Mouse (Mus musculus) right cerebral cortex, postnatal 14 days (tissue): ENCODE measurements around the gene Gucy1b1.
A peak's percentile ranks its signal among the peaks of the same experiment; 100 is the strongest.

Experiments
- DNase-seq: peaks from one replicate; pipeline ENCODE4 v3.0.0; 2022

Gucy1b1 gene

DNA sequence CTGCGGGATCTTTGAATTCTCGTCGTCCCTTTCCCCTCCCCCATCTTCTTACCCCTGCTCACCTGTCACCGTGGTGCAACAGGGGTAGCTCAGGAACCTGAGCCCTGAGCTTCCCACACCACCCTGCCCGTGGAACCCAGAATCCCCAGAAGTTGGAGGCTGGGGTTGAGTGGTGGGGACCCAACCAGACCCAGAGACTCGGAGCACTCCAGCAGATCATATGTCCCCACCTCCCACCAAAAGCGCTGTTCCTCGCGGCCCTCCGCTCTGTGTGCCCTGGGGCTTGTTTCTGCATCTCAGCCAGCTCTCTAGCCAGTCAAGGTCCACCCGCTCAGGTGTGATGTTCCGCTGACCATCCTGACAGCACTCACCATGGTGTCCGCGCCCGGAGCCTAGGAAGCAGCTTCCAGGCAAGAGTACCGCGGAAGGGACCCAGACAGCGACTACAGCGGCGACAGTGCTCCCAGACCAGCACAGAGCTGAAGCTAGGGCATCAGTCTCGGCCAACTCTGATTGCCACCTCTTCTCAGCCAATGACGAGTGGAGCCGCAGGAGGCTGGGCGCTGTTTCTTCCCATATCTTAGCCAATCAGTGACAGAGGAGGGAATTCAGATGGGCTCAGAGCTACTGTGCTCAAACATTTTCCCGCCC lies at the start of gene Gucy1b1:
Gene Gucy1b1 (minus strand): TSS at position 489 of the 651 bp plus-strand sequence.
- peak; percentile 77 for DNase-seq

DNA sequence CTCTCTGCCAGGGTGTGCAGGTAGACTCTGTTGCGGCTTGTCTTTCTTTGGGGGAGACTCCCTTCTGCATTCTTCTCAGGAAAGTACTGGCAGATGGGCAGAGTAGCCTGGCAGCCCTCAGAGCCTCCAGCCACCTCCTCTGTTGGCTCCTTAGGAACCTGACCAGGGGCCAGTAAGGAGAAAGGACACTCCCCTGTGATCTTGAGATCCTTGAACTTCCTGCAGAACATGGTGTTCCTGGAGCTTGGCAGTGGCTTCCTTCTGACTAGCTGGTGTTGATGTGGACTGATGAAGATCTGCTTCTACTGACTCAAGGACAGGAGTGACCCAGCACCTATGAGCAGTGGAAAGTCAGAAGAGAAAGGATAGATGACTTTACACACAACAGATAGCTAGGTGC lies 44.4 kb upstream of the Gucy1b1 start:
- no peak for DNase-seq

DNA sequence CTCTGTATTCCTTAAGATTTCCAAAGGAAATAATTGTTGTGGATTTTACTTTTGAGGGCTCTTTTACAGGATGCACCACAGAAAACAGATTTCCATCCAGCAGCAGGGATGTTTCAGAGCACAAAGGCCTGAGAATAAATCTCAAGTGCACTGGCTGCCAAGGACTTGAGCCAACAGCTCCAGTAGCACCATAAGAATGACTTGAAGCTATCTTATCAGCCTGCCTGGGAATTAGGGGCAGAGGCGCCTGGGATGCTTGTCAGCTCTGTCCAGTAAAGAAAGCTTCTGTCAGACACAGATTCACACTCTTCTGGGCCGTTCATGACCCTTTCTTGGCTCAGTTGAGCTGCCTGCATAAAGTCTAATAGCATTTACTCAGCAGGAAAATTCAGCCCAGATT lies 38.0 kb upstream of the Gucy1b1 start:
- no peak for DNase-seq

DNA sequence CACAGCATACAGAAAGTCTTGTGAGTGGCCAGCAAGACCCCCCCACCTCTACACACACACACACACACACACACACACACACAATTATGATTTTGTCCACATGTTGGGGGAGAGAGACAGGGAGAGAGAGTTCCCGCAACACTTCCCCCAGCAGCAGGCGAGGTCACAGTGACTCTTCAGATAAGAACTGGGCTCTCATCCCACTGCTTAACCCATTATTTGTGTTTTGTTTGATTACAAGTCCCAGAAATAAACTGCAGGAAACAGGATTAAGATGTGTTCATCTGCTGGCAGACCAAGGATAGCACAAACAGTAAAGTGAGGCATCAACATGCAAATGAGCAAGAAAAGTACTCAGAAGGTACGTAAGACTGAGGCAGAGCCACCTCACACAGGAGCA lies 37.5 kb upstream of the Gucy1b1 start:
- DNase-seq: no peak

DNA sequence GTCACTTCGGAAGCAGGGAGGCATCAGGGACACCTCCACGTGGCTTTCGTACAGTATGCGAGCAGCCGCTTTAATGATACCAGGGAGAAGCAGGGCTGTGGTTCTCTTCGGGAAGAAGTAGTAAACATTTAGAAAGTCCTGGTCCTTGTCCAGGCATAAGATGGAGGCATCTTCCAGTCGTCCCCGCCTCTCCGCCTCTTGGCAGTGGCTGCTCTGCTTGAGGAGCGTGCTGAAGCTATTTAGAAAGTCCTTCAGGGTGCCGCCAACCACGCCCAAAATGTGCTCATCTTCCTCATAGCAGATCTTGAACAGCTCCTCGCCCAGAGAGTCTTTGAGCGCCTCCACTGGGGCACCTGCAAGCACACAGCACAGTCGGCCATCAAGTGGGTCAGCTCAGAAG lies 34.5 kb upstream of the Gucy1b1 start:
- peak; percentile 7 for DNase-seq

DNA sequence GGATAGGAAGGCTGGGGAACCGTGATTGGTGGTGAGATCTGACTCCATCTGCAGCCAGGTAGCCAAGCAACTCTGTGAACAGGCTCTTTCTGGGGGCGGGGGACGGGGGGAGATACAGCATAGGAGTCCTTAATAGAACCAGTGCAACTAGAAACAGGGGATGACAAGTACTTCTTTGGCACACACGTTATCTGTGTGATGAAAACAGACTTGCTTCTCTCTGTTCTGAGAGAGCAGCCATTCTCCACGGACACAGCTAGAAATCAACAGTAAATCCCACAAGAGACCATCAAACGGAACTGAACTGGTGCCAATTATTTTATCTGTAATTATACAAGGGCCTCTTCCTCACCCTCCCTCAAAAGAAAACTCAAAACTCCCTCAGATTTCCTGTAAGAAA lies 29.7 kb upstream of the Gucy1b1 start:
- no peak for DNase-seq

DNA sequence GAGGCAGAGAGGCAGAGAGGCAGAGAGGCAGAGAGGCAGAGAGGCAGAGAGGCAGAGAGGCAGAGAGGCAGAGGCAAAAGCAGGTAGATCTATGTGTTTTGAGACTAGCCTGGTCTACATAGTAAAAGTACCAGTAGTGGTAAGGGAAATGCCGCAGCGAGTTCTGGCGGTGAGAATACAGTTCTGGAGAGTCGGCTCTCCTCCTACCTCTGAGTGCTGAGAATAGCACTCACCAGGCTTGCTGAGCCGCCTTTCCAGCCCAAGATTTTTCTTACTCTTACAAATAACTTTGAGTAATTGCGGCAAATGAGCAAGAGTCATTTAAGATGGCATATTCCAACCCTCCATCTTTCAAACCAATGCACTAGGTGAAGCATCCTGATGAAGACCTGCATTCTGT lies 24.6 kb upstream of the Gucy1b1 start:
- no peak for DNase-seq

DNA sequence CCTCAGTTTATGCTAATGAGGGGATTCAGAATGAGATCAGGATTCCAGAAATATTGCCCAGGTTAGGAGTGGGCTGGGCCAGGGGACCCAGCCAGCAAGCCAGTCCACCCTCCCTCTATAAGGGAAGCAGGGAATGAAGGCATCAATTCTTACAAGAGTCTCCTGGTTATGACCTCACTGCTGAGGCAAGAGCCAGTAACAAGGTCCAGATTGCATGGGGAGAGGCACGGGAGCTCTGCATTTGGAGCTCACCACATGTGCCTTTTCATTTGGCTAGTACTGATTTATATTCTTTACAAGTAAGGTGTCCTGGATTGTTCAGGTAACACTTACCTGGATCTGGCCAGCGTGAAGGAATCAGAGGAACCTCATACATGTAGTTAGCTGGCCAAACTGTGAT lies 22.3 kb upstream of the Gucy1b1 start:
- DNase-seq: no peak

DNA sequence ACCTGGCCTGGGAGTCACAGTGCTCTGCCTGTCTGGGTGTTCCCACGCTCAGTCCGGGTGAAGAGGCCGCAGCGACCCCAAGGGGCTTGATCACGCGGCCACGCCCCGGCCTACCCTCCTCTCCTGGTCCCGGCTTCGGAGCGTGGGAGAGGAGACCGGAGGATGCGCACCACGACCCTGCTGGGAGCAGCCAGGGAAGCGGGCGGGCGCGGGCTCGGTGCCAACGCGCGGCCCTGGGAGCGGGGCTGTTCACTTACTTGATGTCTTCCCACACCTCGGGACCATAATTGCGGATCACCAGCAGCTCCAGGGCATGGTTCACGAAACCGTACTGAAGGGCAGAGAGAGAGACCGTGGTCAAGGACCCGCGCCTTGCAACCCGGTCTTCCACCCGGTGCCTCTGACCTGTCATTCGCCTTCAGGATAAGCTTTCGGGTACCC lies 728 bp downstream of the Gucy1b1 start:
- DNase-seq: peak; percentile 80

DNA sequence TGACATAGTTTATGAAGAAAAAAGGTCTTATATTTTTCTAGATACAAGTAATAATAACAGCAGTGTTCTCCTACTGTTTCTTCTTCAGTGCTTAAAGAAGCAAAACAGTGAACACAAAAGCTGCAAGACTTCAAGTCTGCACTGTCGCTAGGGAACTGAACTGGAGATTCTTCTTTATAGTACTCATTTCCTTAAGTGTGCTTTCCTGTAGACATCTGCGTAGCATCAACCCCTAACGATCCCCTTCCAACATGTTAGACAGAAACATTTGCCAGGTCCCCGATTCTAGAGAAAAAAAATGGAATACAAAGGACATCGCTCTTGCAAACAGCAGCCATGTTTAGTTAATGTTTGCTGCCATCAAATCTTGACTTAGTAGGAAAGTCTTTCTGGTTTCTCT lies 6.7 kb downstream of the Gucy1b1 start:
- DNase-seq: no peak

DNA sequence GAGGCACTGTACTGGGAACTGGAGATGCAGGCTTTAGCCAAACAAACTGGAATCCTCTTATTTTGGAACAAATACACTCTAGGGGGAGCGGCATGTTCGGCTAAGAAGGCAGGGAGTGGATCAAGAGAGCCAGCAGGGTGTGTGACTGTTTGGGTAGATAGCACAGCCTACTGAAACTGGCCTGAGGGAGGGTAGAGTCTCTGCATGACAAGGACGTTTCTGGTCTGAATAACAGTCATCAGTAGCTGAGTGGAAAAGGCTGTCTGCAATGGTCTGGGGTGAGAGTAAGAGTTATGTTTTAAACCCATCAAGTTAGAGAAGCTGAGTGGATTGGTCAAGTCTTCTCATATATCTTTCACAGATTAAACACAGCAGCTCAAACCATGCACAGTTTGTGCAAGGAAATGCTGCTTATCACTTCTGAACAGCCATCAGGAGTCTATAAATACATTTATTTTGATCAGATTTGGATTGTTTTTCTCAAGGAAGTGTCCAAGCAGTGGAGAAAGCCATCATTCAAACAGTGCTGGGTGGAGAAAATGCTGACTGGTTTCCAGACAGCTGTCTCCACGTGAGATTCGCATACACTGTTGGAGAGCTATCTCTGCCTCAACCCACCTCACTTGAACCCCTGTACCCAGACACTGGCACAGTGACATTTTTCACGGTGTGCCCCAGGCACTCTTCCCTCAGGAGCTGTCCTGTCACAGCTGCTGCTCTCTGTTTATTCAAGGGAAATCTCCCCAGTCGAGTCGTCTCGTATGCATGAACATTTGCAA lies 12.9 kb downstream of the Gucy1b1 start:
- DNase-seq: no peak

DNA sequence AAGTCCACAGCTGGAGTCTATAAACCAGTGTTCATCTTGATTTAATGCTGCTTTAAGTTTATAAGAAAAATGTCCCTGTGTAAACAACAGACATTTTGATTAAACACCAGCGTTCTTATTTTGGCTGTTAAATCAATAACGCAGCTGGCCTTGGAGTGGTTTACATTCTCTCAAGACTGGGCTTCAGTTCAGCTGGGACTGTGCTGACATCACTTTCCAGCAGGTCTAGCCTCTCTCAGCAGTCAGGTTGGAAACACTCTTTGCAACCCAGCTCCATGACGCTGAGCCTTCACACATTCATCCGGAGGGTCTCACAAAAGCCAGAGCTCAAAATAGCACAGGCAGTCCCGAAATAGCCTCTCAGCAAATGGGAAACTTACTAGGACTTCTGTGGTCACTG lies 17.3 kb downstream of the Gucy1b1 start:
- DNase-seq: no peak

DNA sequence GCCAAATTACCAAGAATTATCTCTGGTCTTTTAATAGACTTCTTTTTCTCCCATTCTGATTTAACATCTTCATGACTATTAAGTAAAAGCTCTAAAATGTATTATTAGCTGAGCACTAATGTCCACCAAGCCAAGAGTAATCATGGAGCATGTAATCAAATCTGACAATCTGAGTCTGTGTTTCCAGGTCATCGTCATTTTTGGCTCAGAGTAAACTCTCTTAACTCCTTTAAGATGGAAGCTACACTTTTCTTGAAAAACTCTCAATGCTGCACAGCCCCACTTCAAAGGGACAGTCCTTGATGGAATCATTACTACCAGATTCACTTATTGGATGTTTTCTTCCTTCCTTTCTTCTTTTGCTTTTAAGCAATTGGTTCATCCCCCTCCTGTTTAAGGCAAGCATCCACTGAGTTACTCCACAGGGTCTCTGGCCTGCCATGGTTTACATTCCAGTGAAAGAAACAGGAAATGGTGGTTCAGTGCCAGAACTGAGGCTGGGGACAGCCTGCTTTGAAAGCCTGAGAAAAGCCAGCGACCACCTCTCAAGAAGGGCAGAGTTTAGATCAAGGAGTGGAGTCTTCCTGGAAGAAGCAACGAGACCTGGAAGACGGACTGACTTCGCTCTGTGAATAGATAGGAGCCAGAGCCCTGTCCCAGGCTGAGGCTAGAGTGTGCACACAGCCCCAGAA lies 20.1 kb downstream of the Gucy1b1 start:
- no peak for DNase-seq

DNA sequence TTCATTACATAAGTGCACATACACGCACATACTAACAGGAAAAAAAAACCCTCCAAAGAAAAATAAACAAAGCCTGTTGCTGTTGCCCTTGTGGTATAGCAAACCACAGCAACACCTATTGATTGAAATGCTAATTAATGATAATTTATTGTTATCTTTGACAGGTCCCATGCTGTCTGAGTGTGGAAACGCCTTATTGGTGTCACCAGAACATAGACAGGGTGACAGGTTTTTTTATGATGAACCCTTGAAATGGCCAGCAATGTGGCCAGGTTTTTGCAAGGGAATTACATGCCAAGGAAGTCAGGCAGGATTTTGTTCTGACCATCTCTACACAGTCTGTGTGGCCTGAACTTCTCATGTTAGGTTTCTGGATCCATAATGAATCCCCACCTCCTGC lies 22.5 kb downstream of the Gucy1b1 start:
- DNase-seq: no peak

DNA sequence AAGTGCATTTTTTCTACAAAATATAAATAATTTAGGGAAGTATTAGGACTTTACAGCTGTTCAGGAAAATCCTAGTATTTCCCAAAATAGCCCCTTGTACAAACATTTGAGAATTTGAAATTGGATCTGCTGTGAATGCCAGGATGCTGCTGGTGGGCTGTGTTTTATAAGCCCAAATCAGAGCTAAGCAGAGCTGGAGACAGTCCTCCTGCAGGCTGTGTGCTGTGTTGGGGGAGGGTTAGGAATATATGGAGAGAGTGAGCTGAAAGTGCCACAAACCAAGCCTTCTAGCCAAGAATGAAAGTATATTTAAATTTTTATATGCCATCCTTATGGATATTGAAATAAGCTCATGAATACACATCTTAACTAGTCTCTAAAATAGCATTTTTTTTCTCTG lies 23.0 kb downstream of the Gucy1b1 start:
- no peak for DNase-seq

DNA sequence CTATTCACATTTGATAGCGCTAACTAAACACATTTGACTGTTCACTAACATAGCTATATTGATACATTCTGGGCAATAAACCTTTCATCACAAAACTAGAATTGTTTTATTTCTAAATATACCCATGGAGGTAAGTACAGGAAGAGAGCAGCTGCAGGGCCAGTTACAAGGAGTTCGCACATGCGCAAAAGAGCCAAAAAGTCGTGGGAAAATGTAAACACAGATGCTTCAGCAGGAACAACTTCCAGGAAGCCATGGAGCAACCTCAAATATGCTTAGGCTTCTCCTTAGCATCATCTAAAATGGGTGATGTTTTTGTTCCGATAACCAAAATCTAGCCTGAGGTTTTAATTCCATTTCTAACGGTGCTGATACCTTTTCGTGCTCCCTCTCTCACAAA lies 25.8 kb downstream of the Gucy1b1 start:
- no peak for DNase-seq

DNA sequence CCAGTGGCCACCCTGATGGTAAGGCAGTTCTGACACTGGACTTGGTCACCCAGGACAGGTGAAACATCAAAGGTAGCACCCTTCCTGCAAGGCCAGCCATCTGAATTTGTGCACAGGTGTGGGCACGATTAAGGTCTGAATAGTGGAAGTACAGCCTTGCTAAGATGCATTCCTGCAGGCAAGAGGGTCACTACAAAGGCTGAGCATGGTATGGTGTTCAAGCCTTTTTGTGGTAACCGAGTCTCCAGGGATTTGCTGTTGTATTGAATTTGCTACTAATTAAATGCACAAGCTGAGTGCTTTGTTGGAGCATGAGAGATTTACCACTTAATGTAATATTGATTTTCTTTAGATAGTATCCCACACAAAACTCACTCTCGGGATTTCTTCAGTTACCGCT lies 26.4 kb downstream of the Gucy1b1 start:
- DNase-seq: no peak

DNA sequence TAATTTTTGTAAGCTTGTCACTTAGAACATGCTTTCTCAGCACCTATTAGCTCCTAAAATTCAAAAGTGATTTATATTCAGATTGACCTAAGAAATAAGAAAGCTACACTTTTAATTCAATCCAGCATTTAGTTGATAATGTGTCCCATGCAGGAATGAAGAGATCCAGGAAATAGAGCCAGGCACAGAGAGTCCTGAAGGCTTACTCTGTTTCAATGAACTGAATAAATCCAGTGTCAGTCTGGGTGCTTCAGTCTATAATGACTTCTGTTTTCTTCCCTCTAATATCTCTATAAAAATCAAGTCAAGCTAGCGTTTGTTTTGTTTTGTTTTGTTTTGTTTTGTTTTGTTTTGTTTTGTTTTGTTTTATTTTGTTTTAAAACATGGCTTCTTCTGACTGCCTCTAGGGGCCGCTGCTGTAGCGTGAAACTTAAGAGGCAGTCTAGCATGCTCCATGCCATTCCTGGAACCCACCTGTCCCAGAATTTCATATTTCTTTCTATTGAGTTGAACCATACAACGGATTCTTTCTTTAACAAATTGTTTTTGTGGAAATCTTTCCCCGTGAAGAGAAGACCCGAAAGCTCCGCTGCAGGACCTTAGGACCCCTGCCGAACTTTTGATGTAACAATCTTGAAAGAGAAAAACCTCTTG lies 27.3 kb downstream of the Gucy1b1 start:
- peak; percentile 67 for DNase-seq

DNA sequence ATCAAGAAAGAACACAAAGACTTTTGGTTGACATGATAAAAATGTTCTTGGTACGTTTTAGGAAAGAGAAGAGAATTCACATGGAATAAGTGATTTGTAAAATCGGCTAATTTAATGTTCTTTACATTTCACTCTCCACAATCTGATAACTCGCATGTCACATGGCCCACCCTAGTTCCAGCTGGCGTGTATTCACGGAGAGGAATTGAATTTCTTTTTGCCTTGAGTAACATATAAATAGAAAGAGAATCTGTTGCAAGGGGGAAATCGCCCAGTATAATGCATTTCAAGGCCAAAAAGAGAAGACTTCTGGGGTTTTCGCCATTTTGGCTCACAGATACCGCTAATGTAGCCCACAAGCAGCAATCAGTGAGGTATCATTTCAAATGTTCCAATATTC lies 28.4 kb downstream of the Gucy1b1 start:
- DNase-seq: no peak

DNA sequence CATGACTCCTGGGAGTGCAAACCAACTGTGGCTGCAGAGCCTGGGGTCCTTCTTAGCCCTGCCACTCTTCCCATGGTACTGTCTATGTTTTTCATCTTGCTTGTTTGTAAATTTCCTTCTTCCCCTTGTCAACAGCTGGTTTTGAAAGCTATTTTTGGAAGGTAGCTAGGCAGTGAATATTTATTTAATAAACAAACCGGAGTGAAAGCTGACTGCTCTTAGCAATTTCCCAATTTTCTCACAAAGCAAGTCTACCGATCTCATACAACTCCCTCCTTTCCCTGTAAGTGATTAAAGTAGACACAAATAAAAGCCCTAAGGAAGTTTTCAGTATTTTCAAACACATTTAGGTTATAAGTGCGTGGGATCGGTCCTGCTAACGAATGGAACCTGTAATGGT lies 29.6 kb downstream of the Gucy1b1 start:
- no peak for DNase-seq

DNA sequence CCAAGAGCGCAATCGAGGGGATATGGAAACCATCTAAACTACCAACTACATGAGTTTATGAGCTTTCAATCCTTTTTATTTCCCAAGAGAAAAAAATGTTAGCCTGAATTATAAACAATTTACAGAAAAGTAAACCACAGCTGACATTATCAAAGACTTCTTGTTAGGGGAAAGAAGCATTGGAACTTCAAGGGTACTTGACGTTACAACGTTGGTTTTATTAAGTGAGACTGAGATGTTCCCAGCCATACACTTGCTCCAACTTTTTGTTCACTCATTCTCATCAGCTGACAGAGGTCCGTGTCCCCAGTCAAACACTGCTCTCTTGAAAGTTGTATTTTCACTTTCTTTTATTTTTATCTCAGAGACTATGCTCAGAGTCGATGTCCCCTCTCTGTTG lies 30.8 kb downstream of the Gucy1b1 start:
- no peak for DNase-seq

DNA sequence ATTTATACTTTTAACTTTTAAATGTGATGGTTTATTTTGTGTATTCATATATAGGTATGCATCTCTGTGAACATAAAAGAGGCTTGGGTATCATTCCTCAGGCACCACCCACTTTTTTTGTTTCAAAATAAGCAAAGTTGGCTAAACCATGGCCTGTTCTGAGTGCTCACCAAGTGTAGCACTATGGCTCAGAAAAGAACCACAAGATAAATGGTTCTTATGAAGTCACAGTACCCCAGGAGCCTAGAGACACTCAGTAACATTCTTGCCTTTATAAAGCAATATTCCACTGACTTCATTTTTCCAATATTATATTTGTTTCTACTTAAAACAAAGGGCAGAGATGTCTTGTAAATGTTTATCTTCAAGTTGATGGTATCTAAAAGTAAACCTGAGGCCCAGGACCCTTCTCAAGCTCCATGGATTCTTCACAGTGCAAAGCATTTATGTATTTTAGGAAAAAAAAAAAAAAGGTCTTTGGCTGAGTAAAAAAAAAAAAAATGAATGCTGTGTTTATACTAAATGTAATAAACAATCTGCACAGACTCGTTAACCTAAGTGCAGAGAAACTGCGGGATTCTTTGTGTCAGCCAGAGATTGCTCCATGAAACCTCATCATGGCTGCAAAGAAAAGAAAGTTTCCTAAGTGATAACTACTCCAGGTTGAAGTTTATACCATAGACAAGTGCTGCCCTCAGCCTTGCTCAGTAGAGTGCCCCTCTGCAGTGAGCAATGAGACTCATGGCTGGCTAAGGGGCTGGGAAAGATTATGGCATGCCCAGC lies 38.0 kb downstream of the Gucy1b1 start:
- no peak for DNase-seq
